Mouse (Mus musculus) urinary bladder, postnatal 14 days (tissue): Measurements from ENCODE around the gene Tmem214.

Experiments
- DNase-seq: peaks from one replicate; pipeline ENCODE4 v3.0.0; 2021; ENCODE audit warnings: low spot score

Tmem214 gene

GRCm38 (mm10) chr5:30867712-30868111 lies at the start of gene Tmem214:
Gene Tmem214 (plus strand): TSS chr5:30868012.
- no peak for DNase-seq

GRCm38 (mm10) chr5:30818758-30819309 lies 49.0 kb upstream of the Tmem214 start:
- DNase-seq: no peak

GRCm38 (mm10) chr5:30822689-30823088 lies 45.1 kb upstream of the Tmem214 start:
- no peak for DNase-seq

GRCm38 (mm10) chr5:30823091-30823490 lies 44.7 kb upstream of the Tmem214 start:
- DNase-seq: no peak

- no peak for DNase-seq
Measured at GRCm38 (mm10) chr5:30824124-30824988, 43.5 kb upstream of the Tmem214 start.

GRCm38 (mm10) chr5:30825166-30825565 lies 42.6 kb upstream of the Tmem214 start:
- DNase-seq: no peak

GRCm38 (mm10) chr5:30825821-30826220 lies 42.0 kb upstream of the Tmem214 start:
- no peak for DNase-seq

- no peak for DNase-seq
Measured at GRCm38 (mm10) chr5:30833416-30833815, 34.4 kb upstream of the Tmem214 start.

- no peak for DNase-seq
Measured at GRCm38 (mm10) chr5:30839731-30840130, 28.1 kb upstream of the Tmem214 start.

GRCm38 (mm10) chr5:30841896-30842295 lies 25.9 kb upstream of the Tmem214 start:
- no peak for DNase-seq

GRCm38 (mm10) chr5:30849891-30850555 lies 17.8 kb upstream of the Tmem214 start:
- DNase-seq: peak; percentile 68

GRCm38 (mm10) chr5:30850556-30850925 lies 17.3 kb upstream of the Tmem214 start:
- no peak for DNase-seq

- DNase-seq: no peak
Measured at GRCm38 (mm10) chr5:30853522-30853921, 14.3 kb upstream of the Tmem214 start.

- DNase-seq: no peak
Measured at GRCm38 (mm10) chr5:30855674-30856073, 12.1 kb upstream of the Tmem214 start.

- no peak for DNase-seq
Measured at GRCm38 (mm10) chr5:30856124-30856523, 11.7 kb upstream of the Tmem214 start.

GRCm38 (mm10) chr5:30863852-30864251 lies 4.0 kb upstream of the Tmem214 start:
- peak; percentile 75 for DNase-seq

- DNase-seq: no peak
Measured at GRCm38 (mm10) chr5:30864322-30864721, 3.5 kb upstream of the Tmem214 start.

GRCm38 (mm10) chr5:30866871-30867270 lies 941 bp upstream of the Tmem214 start:
- no peak for DNase-seq

- DNase-seq: no peak
Measured at GRCm38 (mm10) chr5:30868981-30869380, 1.2 kb downstream of the Tmem214 start.

- DNase-seq: peak; percentile 93
Measured at GRCm38 (mm10) chr5:30869405-30870130, 1.8 kb downstream of the Tmem214 start.

- DNase-seq: no peak
Measured at GRCm38 (mm10) chr5:30870131-30870406, 2.3 kb downstream of the Tmem214 start.

- no peak for DNase-seq
Measured at GRCm38 (mm10) chr5:30872574-30872973, 4.8 kb downstream of the Tmem214 start.

- no peak for DNase-seq
Measured at GRCm38 (mm10) chr5:30874365-30874764, 6.6 kb downstream of the Tmem214 start.
